Mouse (Mus musculus) MN1 (cell line): ENCODE data around the gene Dcdc2b.

Experiments used
- DNase-seq: peaks from one replicate; pipeline ENCODE4 v3.0.0-alpha.2; 2016; ENCODE audit warnings: low spot score

The Dcdc2b gene

GRCm38 (mm10) chr4:129578466-129578865 lies 35.6 kb downstream of the Dcdc2b start, which contains the start of gene Fam167b:
Gene Fam167b, minus strand, starts transcription at chr4:129578549.
- no peak for DNase-seq

- DNase-seq = no peak
Observed at GRCm38 (mm10) chr4:129577688-129578087, 36.4 kb downstream of the Dcdc2b start.

GRCm38 (mm10) chr4:129576863-129577491 lies 37.1 kb downstream of the Dcdc2b start:
- DNase-seq = peak; percentile 64

GRCm38 (mm10) chr4:129575171-129575844 lies 38.7 kb downstream of the Dcdc2b start:
- no peak for DNase-seq

- no peak for DNase-seq
Observed at GRCm38 (mm10) chr4:129573430-129573829, 40.6 kb downstream of the Dcdc2b start, which contains the start of gene Lck. Gene Lck, minus strand, starts transcription at chr4:129573641.

GRCm38 (mm10) chr4:129573093-129573370 lies 41.0 kb downstream of the Dcdc2b start:
- DNase-seq = no peak

GRCm38 (mm10) chr4:129572236-129573092 lies 41.6 kb downstream of the Dcdc2b start:
- DNase-seq = no peak

- DNase-seq = no peak
Observed at GRCm38 (mm10) chr4:129571551-129572084, 42.4 kb downstream of the Dcdc2b start.

- DNase-seq = no peak
Observed at GRCm38 (mm10) chr4:129570028-129570427, 44.0 kb downstream of the Dcdc2b start.

- no peak for DNase-seq
Observed at GRCm38 (mm10) chr4:129568366-129568765, 45.7 kb downstream of the Dcdc2b start.

- no peak for DNase-seq
Observed at GRCm38 (mm10) chr4:129565139-129565538, 48.9 kb downstream of the Dcdc2b start.

GRCm38 (mm10) chr4:129563718-129564117 lies 50.3 kb downstream of the Dcdc2b start:
- DNase-seq = no peak

GRCm38 (mm10) chr4:129561184-129561583 lies 52.9 kb downstream of the Dcdc2b start:
- no peak for DNase-seq
